Mouse (Mus musculus): Measurements from ENCODE around the gene Fbxo9. TPM values are rescaled to one million over a fixed set of nuclear protein-coding genes. Genes with fewer than 3 reads are reported as not detected.
"Not testable (repeated sequence)": the region's sequence is repeated elsewhere in the genome, so short reads cannot be mapped to it uniquely, and the experiment has no call there.

Gene Fbxo9
- polyA plus RNA-seq, 1 experiment from 2014 or later: 50.3 TPM

- H3K27ac ChIP-seq: no peak overlapping the region
- WGBS: 89% methylated on average over 4 of the region's 4 CpGs
- H3K27me3 ChIP-seq (ENCODE audit: insufficient read depth, low read length): no peaks in the 10 kb centered on the region
- DNase-seq (ENCODE audit: low spot score) (no peak), ATAC-seq (replicated peaks; ENCODE audit: low FRiP score, low read depth) (no peak)
- H3K4me2 ChIP-seq (ENCODE audit: low read length): no peak overlapping the region
- H3K4me3 ChIP-seq (replicated peaks; ENCODE audit: low read depth, low read length): no peak overlapping the region
- no peak for TF ChIP-seq CTCF (IDR thresholded peaks at IDR 0.05; ENCODE audit: low read depth)
- H3K4me1 ChIP-seq (replicated peaks; ENCODE audit: insufficient read depth, low read length): no peaks in the 10 kb centered on the region
- no peak overlapping the region for H3K9ac ChIP-seq (ENCODE audit: low read depth, low read length)
- H3K36me3 ChIP-seq (ENCODE audit: insufficient read depth, low read length): peaks cover 38% of the 10 kb centered on the region
- no peaks in the 10 kb centered on the region for H3K9me3 ChIP-seq (replicated peaks; ENCODE audit: low read length)
Measured at GRCm38 (mm10) chr9:78084341-78084740, 24.5 kb downstream of the Fbxo9 start.

- ATAC-seq (replicated peaks; ENCODE audit: low FRiP score, low read depth): no peak
Measured at GRCm38 (mm10) chr9:78081835-78082234, 27.0 kb downstream of the Fbxo9 start.

DNA sequence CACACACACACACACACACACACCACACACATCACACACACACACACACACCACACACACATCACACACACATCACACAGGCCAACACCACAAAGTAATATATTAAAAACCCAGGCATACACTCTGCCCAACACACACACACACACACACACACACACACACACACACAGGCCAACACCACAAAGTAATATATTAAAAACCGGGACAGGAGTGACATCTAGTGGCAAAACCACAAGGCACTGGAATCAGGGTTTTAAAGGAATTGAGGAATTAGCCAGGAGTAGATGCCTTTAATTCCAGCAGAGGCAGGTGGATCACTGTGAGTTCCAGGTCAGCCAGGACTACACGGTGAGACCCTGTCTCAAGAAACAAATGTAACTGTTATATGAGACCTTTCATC, 30.6 kb downstream of the Fbxo9 start:
- Histone ChIP-seq H3K4me1 (replicated peaks; ENCODE audit: insufficient read depth, low read length) (no peaks in the 10 kb centered on the region), H3K9ac (ENCODE audit: low read depth, low read length) (no peak overlapping the region), H3K36me3 (ENCODE audit: insufficient read depth, low read length) (peaks cover 8% of the 10 kb centered on the region), H3K27ac (no peak overlapping the region), H3K4me2 (ENCODE audit: low read length) (no peak overlapping the region), H3K9me3 (replicated peaks; ENCODE audit: low read length) (no peaks in the 10 kb centered on the region), H3K27me3 (ENCODE audit: insufficient read depth, low read length) (no peaks in the 10 kb centered on the region), H3K4me3 (replicated peaks; ENCODE audit: low read depth, low read length) (no peak overlapping the region)
- DNase-seq (ENCODE audit: low spot score) (peak; percentile 45), ATAC-seq (replicated peaks; ENCODE audit: low FRiP score, low read depth) (0 out of 2 replicates have a peak, but pooled peaks have one; percentile 36)
- 20% methylated on average over 2 of the region's 2 CpGs for WGBS
- peak; percentile 74 for TF ChIP-seq CTCF (IDR thresholded peaks at IDR 0.05; ENCODE audit: low read depth)

More at GRCm38 (mm10) chr9:78081835-78082234, 27.0 kb downstream of the Fbxo9 start:
- H3K4me3 ChIP-seq (replicated peaks; ENCODE audit: low read depth, low read length): no peak overlapping the region
- H3K4me1 ChIP-seq (replicated peaks; ENCODE audit: insufficient read depth, low read length): no peaks in the 10 kb centered on the region
- WGBS: 88% methylated on average over 7 of the region's 7 CpGs
- TF ChIP-seq CTCF (IDR thresholded peaks at IDR 0.05; ENCODE audit: low read depth): no peak
- no peak for DNase-seq (ENCODE audit: low spot score)
- no peak overlapping the region for H3K4me2 ChIP-seq (ENCODE audit: low read length)
- no peak overlapping the region for H3K27ac ChIP-seq
- H3K9ac ChIP-seq (ENCODE audit: low read depth, low read length): no peak overlapping the region
- peaks cover 35% of the 10 kb centered on the region for H3K36me3 ChIP-seq (ENCODE audit: insufficient read depth, low read length)
- no peaks in the 10 kb centered on the region for H3K9me3 ChIP-seq (replicated peaks; ENCODE audit: low read length)
- no peaks in the 10 kb centered on the region for H3K27me3 ChIP-seq (ENCODE audit: insufficient read depth, low read length)

- H3K27me3 ChIP-seq (ENCODE audit: insufficient read depth, low read length): no peaks in the 10 kb centered on the region
- no peaks in the 10 kb centered on the region for H3K4me1 ChIP-seq (replicated peaks; ENCODE audit: insufficient read depth, low read length)
- no peak for TF ChIP-seq CTCF (IDR thresholded peaks at IDR 0.05; ENCODE audit: low read depth)
- no peak overlapping the region for H3K4me2 ChIP-seq (ENCODE audit: low read length)
- H3K9me3 ChIP-seq (replicated peaks; ENCODE audit: low read length): no peaks in the 10 kb centered on the region
- DNase-seq (ENCODE audit: low spot score): no peak
- 92% methylated on average over 3 of the region's 3 CpGs for WGBS
- no peak overlapping the region for H3K27ac ChIP-seq
- H3K4me3 ChIP-seq (replicated peaks; ENCODE audit: low read depth, low read length): no peak overlapping the region
- H3K9ac ChIP-seq (ENCODE audit: low read depth, low read length): no peak overlapping the region
- no peaks in the 10 kb centered on the region for H3K36me3 ChIP-seq (ENCODE audit: insufficient read depth, low read length)
- no peak for ATAC-seq (replicated peaks; ENCODE audit: low FRiP score, low read depth)
Measured at GRCm38 (mm10) chr9:78075256-78075655, 33.6 kb downstream of the Fbxo9 start.

DNA sequence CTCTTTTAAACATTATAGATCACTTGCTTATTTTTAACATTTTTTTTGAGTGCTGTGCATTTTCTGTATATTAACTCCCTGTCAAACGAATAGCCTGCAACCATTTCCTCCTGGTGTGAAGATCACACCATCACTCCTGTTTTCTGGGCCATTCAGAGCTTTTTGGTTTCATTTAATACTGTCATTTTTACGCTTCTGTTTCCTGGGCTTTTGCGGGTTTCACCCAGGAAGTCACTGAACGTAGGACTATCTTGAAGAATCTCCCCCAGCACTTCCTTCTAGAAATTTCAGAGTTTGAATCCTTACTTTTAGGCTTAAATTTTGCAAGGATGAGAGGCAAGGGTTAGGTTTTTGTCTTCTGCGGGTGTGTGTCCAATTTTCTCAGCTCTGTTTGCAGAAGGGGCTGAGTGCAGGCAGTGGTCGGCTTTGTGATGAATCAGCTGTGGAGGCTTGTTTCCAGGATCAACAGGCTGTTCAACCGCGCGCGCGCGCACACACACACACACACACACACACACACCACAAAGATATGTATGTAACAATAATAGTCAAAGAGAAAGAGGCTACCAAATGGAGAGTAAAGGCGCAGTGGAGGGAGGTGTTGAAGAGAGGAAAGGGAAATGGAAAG, 35.0 kb downstream of the Fbxo9 start:
- WGBS: 79% methylated on average over 13 of the region's 13 CpGs
- H3K4me3 ChIP-seq (replicated peaks; ENCODE audit: low read depth, low read length): no peak overlapping the region

DNA sequence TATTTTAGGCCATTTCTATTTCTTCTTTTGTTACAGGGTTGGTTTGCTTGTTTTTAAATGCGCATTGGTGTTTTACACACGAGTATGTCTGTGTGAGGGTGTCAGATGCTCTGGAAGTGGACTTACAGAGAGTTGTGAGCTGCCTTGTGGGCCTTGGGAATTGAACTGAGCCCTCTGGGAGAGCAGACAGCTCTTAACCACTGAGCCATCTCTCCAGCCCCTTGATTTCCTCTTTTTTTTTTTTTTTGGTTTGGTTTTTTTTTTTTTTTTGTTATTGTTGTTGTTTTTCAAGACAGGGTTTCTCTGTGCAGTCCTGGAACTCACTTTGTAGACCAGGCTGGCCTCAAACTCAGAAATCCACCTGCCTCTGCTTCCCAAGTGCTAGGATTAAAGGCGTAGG, 35.6 kb downstream of the Fbxo9 start:
- not testable (repeated sequence) for H3K4me3 ChIP-seq (replicated peaks; ENCODE audit: low read depth, low read length); H3K36me3 ChIP-seq (ENCODE audit: insufficient read depth, low read length); DNase-seq (ENCODE audit: low spot score); ATAC-seq (replicated peaks; ENCODE audit: low FRiP score, low read depth); H3K9ac ChIP-seq (ENCODE audit: low read depth, low read length); H3K9me3 ChIP-seq (replicated peaks; ENCODE audit: low read length); H3K27me3 ChIP-seq (ENCODE audit: insufficient read depth, low read length); H3K27ac ChIP-seq; H3K4me1 ChIP-seq (replicated peaks; ENCODE audit: insufficient read depth, low read length); H3K4me2 ChIP-seq (ENCODE audit: low read length)
- 89% methylated on average over 3 of the region's 3 CpGs for WGBS

More for the DNA sequence above, 35.0 kb downstream of the Fbxo9 start:
- H3K4me1 ChIP-seq (replicated peaks; ENCODE audit: insufficient read depth, low read length): no peaks in the 10 kb centered on the region
- H3K27me3 ChIP-seq (ENCODE audit: insufficient read depth, low read length): no peaks in the 10 kb centered on the region
- ATAC-seq (replicated peaks; ENCODE audit: low FRiP score, low read depth) (no peak), DNase-seq (ENCODE audit: low spot score) (no peak)
- H3K36me3 ChIP-seq (ENCODE audit: insufficient read depth, low read length): no peaks in the 10 kb centered on the region
- H3K27ac ChIP-seq: no peak overlapping the region
- TF ChIP-seq CTCF (IDR thresholded peaks at IDR 0.05; ENCODE audit: low read depth): no peak
- no peak overlapping the region for H3K4me2 ChIP-seq (ENCODE audit: low read length)
- no peak overlapping the region for H3K9ac ChIP-seq (ENCODE audit: low read depth, low read length)
- no peaks in the 10 kb centered on the region for H3K9me3 ChIP-seq (replicated peaks; ENCODE audit: low read length)

GRCm38 (mm10) chr9:78071626-78072025, 37.2 kb downstream of the Fbxo9 start:
- no peak overlapping the region for H3K4me3 ChIP-seq (replicated peaks; ENCODE audit: low read depth, low read length)
- ATAC-seq (replicated peaks; ENCODE audit: low FRiP score, low read depth) (no peak), DNase-seq (ENCODE audit: low spot score) (no peak)
- H3K9ac ChIP-seq (ENCODE audit: low read depth, low read length): no peak overlapping the region
- H3K27ac ChIP-seq: no peak overlapping the region
- no peaks in the 10 kb centered on the region for H3K4me1 ChIP-seq (replicated peaks; ENCODE audit: insufficient read depth, low read length)
- 88% methylated on average over 4 of the region's 4 CpGs for WGBS
- H3K27me3 ChIP-seq (ENCODE audit: insufficient read depth, low read length): no peaks in the 10 kb centered on the region
- no peaks in the 10 kb centered on the region for H3K36me3 ChIP-seq (ENCODE audit: insufficient read depth, low read length)
- no peak for TF ChIP-seq CTCF (IDR thresholded peaks at IDR 0.05; ENCODE audit: low read depth)
- H3K9me3 ChIP-seq (replicated peaks; ENCODE audit: low read length): no peaks in the 10 kb centered on the region
- H3K4me2 ChIP-seq (ENCODE audit: low read length): no peak overlapping the region
